Mouse (Mus musculus): ENCODE data around the gene Hs3st1.

- TF ChIP-seq GATA1 (IDR thresholded peaks at IDR 0.05; ENCODE audit: borderline replicate concordance, low read length) (no peak), FLI1 (IDR thresholded peaks at IDR 0.05; ENCODE audit: low read length) (no peak)
Observed at GRCm38 (mm10) chr5:39771680-39772348, 16.5 kb upstream of the Hs3st1 start.

Measured in megakaryocyte, embryonic 14.5 days (primary cell).